Mouse (Mus musculus): ENCODE results near the gene Atp2b2. TPM values are rescaled to one million over a fixed set of nuclear protein-coding genes. Genes with fewer than 3 reads are reported as not detected.

The Atp2b2 gene
- 100 to 1,000 TPM; 204 to 209 TPM for total RNA-seq (2021)

DNA sequence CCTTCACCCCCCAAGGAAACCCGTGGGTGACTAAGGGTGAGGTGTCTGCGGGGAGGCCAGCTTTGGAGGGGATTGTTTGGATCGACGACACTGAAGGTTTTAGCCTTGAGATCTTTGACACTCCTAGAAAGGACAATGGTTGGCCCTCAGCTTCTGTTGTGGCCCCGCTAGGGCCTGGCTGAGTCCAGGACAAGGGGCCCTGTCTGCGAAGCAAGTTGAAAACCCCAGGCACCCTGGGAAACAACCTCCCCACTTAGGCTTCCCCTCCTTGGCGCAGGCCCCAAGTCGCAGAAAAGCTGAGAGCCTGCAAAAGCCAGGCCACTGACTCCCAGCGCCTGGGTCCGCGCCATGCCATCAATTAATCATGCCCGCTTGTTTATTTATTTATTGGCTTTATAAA is at the start of gene Atp2b2:
Gene Atp2b2, minus strand, starts transcription at position 282 of the 400 bp plus-strand sequence.
- peak; percentile 44 for DNase-seq
- intact Hi-C loops (cut with DNase I): loop anchor here (10.0 kb wide), 1 partner anchor 158 kb away; no protein-coding TSS in a partner anchor

DNA sequence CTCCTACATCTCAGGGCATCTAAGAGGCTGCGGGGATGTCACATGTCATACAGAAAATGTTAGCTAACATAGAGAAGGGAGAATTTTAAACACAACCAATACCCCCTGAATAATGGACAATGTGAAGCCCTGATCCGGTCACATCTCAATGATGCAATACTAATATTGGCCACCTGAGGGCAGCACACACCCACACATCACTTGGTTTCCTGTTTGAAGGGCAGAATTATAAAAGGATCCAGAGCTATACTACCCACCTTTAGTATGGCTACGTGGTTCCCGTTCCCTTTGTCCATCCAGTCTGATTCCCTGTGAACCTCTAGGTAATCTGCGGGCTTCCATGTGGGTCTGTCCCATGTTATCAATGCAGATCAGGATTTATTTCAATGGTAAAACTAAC is 47.2 kb upstream of the Atp2b2 start:
- peak; percentile 75 for DNase-seq

GRCm38 (mm10) chr6:114087106-114087505 is 44.7 kb upstream of the Atp2b2 start:
- no peak for DNase-seq
- intact Hi-C loops (cut with DNase I): no loop called here

More for the DNA sequence above, 47.2 kb upstream of the Atp2b2 start:
- intact Hi-C loops (cut with DNase I): loop anchor here (2.0 to 10.0 kb wide), 2 partner anchors 255 to 605 kb away; no protein-coding TSS in a partner anchor

DNA sequence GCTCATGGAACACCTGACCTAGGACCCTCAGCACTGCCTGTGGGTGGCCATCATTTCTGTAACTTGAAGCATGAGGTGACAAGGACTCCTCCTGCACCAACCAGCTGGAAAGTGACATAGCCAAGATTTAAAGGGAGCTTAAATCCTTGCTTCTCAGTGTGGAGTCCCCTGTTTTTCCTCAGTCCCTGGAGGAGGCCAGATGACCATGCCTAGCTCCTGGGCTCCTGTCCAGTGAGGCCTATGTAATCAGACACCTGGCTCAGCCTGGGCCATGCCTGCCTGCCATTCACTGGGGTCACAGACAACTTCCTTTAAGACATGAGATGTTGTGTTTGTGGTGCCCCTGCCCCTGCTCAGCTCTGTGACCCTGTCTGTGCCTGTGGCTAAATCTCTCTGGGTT is 36.1 kb upstream of the Atp2b2 start:
- DNase-seq: no peak
- intact Hi-C loops (cut with DNase I): loop anchor here (5.0 kb wide), 1 partner anchor 441 kb away; the partner anchor contains the start of gene Irak2

DNA sequence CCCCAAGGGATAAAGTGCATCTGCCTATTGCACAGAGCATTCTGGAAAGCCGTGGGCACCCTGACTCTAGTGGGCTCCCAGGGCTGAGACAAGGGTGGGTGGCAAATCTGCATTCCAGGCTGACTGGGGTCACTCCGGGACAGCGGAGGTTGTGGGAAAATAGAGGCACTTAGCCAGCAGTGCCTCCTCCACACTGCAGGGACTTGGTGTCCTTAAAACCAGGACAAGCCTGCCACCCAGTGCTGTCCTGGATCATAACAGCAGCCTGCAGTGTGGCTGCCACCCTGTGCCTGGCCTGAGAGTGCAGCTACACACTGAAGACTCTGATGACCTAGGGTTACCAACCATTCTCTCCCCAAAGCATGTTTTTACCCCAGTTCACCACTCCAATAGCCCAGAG is 34.1 kb upstream of the Atp2b2 start:
- intact Hi-C loops (cut with DNase I): loop anchor here (2.0 to 5.0 kb wide), 2 partner anchors 316 to 439 kb away; partner anchors contain the start of gene Irak2
- DNase-seq: peak; percentile 63

- intact Hi-C loops (cut with DNase I): loop anchor here (2.0 to 5.0 kb wide), 2 partner anchors 315 to 439 kb away; partner anchors contain the start of gene Irak2
- DNase-seq: no peak
Measured at GRCm38 (mm10) chr6:114076061-114076460, 33.6 kb upstream of the Atp2b2 start.

DNA sequence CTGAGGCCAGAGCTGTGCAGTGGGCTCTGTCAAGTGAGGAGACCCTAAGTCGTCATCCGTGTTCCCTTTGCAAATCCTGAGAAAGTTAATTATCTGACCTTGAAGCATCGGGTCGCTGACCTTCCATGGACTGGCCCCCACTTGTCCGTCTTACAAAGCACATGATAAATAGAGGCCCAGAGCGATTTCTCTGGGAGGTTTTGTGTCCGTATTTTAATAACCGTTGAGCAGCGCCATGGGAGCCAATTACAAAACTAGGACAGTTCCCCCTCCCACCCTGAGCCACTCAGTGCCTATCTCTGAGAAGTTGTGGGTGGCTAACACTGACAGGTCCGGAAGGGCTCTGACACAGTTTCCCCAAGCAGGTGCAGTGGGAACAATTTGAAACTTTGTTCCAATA is 32.5 kb upstream of the Atp2b2 start:
- no peak for DNase-seq
- intact Hi-C loops (cut with DNase I): loop anchor here (5.0 kb wide), 1 partner anchor 438 kb away; the partner anchor contains the start of gene Irak2

GRCm38 (mm10) chr6:114074256-114074655 is 31.8 kb upstream of the Atp2b2 start:
- DNase-seq: no peak
- intact Hi-C loops (cut with DNase I): no loop called here

DNA sequence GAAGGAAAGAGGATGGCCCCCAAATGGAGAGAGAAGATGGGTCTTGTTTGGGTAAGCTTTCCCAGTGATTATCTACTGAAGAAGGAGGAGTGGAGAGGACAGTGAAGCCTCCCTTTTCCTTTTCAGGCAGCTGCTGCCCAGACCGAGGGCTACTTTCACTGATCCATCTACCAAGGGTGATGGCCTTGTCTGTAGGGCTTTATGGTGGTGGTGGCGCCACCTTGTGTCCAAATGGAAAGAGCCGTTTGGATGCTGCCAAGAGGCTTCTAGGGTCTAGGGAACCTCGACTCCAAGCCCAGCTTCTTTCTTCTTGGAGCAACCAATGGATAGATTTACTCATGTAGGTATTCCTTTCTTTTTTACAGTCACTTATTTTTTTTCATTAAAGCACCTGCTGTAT is 29.2 kb upstream of the Atp2b2 start:
- intact Hi-C loops (cut with DNase I): loop anchor here (2.0 kb wide), 1 partner anchor 309 kb away; no protein-coding TSS in a partner anchor

DNA sequence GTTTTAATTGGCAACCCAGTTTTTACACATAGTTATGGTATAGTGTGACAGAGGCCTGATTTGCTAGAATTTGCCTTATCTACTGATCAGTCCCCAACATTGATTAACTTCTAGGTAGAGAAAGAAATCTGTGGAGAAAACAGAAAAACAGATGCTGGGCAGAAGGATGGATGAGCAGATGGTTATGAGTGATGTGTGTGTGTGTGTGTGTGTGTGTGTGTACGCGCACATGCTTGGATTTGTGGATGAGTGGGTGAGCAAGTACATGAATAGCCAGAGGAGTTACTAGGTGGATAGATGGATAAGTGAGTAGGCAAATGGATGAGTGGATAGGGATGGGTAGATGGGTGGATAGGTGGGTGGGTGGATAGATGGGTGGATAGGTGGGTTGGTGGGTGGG is 20.7 kb upstream of the Atp2b2 start:
- DNase-seq: no peak
- intact Hi-C loops (cut with DNase I): no loop called here

More for the DNA sequence above, 29.2 kb upstream of the Atp2b2 start:
- DNase-seq: peak; percentile 88

GRCm38 (mm10) chr6:114062688-114063087 is 20.3 kb upstream of the Atp2b2 start:
- no peak for DNase-seq
- intact Hi-C loops (cut with DNase I): no loop called here

- peak; percentile 20 for DNase-seq
- intact Hi-C loops (cut with DNase I): no loop called here
Measured at GRCm38 (mm10) chr6:114059206-114059605, 16.8 kb upstream of the Atp2b2 start.

- DNase-seq: no peak
- intact Hi-C loops (cut with DNase I): no loop called here
Measured at GRCm38 (mm10) chr6:114058030-114058808, 15.8 kb upstream of the Atp2b2 start.

GRCm38 (mm10) chr6:114055311-114055710 is 12.9 kb upstream of the Atp2b2 start:
- DNase-seq: no peak
- intact Hi-C loops (cut with DNase I): no loop called here

DNA sequence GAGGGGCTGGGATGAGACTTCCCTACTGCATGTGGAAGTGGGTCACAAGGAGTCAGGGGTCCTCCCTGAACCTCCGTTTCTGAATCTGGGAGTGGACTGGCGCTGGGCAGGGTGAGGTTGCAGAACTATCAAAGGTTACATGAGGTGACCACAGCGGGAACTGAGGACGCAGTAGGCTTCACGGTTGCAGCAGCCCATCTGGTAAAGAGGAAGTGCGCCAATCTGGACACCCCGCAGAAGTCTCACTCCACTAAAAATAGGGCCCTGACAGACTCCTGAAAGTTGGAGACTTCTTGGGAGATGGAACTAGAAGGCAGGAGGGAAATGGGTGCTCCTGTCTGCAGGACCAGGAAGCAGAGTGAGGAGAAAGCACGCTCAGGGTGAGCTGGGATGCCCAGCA is 2.5 kb upstream of the Atp2b2 start:
- intact Hi-C loops (cut with DNase I): loop anchor here (10.0 kb wide), 1 partner anchor 160 kb away; no protein-coding TSS in a partner anchor
- no peak for DNase-seq

GRCm38 (mm10) chr6:114042836-114043235 is 423 bp upstream of the Atp2b2 start:
- intact Hi-C loops (cut with DNase I): loop anchor here (10.0 kb wide), 1 partner anchor 158 kb away; no protein-coding TSS in a partner anchor
- DNase-seq: no peak

GRCm38 (mm10) chr6:114041911-114042284 is 515 bp downstream of the Atp2b2 start:
- intact Hi-C loops (cut with DNase I): loop anchor here (10.0 kb wide), 1 partner anchor 157 kb away; no protein-coding TSS in a partner anchor
- DNase-seq: no peak

- intact Hi-C loops (cut with DNase I): loop anchor here (10.0 kb wide), 1 partner anchor 157 kb away; no protein-coding TSS in a partner anchor
- peak; percentile 39 for DNase-seq
Measured at GRCm38 (mm10) chr6:114041097-114041910, 1.1 kb downstream of the Atp2b2 start.

GRCm38 (mm10) chr6:114035704-114036103 is 6.7 kb downstream of the Atp2b2 start:
- intact Hi-C loops (cut with DNase I): no loop called here

GRCm38 (mm10) chr6:114032822-114033221 is 9.6 kb downstream of the Atp2b2 start:
- no peak for DNase-seq
- intact Hi-C loops (cut with DNase I): no loop called here

More at GRCm38 (mm10) chr6:114035704-114036103, 6.7 kb downstream of the Atp2b2 start:
- no peak for DNase-seq

- intact Hi-C loops (cut with DNase I): no loop called here
Measured at GRCm38 (mm10) chr6:114023794-114024193, 18.6 kb downstream of the Atp2b2 start.

More at GRCm38 (mm10) chr6:114023794-114024193, 18.6 kb downstream of the Atp2b2 start:
- no peak for DNase-seq

Measured in left cerebral cortex, postnatal 4 days (tissue).